Mouse (Mus musculus) intestine, embryonic 16.5 days (tissue): Measurements from ENCODE around the gene Gpr85. TPM values are rescaled to one million over a fixed set of nuclear protein-coding genes. Genes with fewer than 3 reads are reported as not detected.
A peak's percentile ranks its signal among the peaks of the same experiment; 100 is the strongest.
"Not testable (repeated sequence)": the region's sequence is repeated elsewhere in the genome, so short reads cannot be mapped to it uniquely, and the experiment has no call there.

Experiments used
- ATAC-seq: fragments of 200-750 bp; cut with Nextera tagmentation; 2 replicates; pipeline ENCODE4 v1.8.0; 2017; ENCODE audit warnings: moderate TSS enrichment, moderate library complexity
- H3K27ac ChIP-seq: fragments of 300-500 bp; sonication (generic); 2 replicates; pipeline ENCODE4 v1.5.1; 2014; ENCODE audit warnings: mild to moderate bottlenecking, low read length
- H3K27me3 ChIP-seq: fragments of 300-500 bp; sonication (generic); replicated peaks from 2 replicates; pipeline ENCODE4 v1.6.1; 2014; ENCODE audit warnings: low read length, control low read depth, mixed read lengths; ENCODE audit not compliant: control insufficient read depth, insufficient read depth
- H3K36me3 ChIP-seq: fragments of 300-500 bp; sonication (generic); 2 replicates; pipeline ENCODE4 v1.6.1; 2014; ENCODE audit warnings: low read length, control low read depth; ENCODE audit not compliant: control insufficient read depth, insufficient read depth
- H3K4me1 ChIP-seq: fragments of 300-500 bp; sonication (generic); 2 replicates; pipeline ENCODE4 v1.6.1; 2014; ENCODE audit warnings: low read length, control low read depth, mixed read lengths; ENCODE audit not compliant: control insufficient read depth, insufficient read depth
- H3K4me2 ChIP-seq: fragments of 300-500 bp; sonication (generic); 2 replicates; pipeline ENCODE4 v1.6.1; 2014; ENCODE audit warnings: low read depth, low read length, control low read depth
- H3K4me3 ChIP-seq: fragments of 300-500 bp; sonication (generic); 2 replicates; pipeline ENCODE4 v1.5.1; 2014; ENCODE audit warnings: mild to moderate bottlenecking, low read length
- H3K9ac ChIP-seq: fragments of 300-500 bp; sonication (generic); 2 replicates; pipeline ENCODE4 v1.6.1; 2014; ENCODE audit warnings: low read depth, low read length
- H3K9me3 ChIP-seq: fragments of 300-500 bp; sonication (generic); 2 replicates; pipeline ENCODE4 v1.6.1; 2016; ENCODE audit warnings: low read length, control low read depth; ENCODE audit not compliant: control insufficient read depth
- WGBS: fragments of 180-500 bp; shearing (Covaris S2); extraction: QIAGEN DNeasy Blood & Tissue Kit; methylation state at CpG from one replicate; pipeline ENCODE4 v1.1.7; 2014; 5-methylcytosine and 5-hydroxymethylcytosine counted together
- polyA plus RNA-seq: library from polyadenylated mRNA; unstranded; fragments of >200 nt; fragmentation: Nextera tagmentation; extraction: Ambion mirVana; gene quantifications from 2 replicates; pipeline ENCODE4 v1.2.1, GENCODE M21; 2015

Gene Gpr85
- polyA plus RNA-seq, 1 experiment from 2014 or later, result 3.9 TPM

DNA sequence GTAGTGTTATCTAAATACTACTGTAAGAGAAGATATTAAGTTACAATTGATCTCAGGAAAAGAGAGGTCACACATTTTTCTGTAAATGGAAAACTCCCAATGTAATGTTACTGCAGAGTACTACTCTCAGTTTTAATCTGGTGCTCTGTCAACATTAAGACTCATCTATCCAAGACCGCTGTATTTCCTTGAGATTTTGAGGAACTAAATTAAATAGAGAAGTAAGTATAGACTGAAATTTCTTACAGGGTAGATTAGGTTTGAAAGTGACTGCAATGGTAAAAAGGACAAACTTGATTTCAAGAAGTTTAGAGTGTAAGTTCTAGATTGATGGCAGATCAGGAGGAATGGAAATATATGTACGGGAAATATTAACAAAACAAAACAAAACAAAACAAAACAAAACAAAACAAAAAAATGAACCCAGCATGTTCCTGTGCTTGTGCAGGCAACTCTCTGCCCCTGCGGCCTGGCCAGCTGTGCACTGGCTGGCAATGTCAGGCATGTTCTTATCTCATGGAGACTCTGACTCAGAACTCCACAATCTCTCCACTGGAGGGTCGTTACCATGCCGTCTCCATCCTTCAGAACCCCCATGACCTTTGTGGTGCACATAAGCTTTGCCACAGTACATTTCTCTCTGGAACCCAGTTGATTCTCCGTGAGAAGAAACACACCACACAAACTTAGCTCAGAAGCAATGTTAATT is 20.3 kb upstream of the Gpr85 start:
- Histone ChIP-seq H3K4me1 (no peaks in the 10 kb centered on the region), H3K9ac (no peak overlapping the region), H3K27ac (no peak overlapping the region), H3K9me3 (no peaks in the 10 kb centered on the region), H3K4me2 (no peak overlapping the region), H3K27me3 (no peaks in the 10 kb centered on the region), H3K4me3 (no peak overlapping the region), H3K36me3 (no peaks in the 10 kb centered on the region)
- ATAC-seq, result no peak
- 71% methylated on average over 6 of the region's 6 CpGs for WGBS

DNA sequence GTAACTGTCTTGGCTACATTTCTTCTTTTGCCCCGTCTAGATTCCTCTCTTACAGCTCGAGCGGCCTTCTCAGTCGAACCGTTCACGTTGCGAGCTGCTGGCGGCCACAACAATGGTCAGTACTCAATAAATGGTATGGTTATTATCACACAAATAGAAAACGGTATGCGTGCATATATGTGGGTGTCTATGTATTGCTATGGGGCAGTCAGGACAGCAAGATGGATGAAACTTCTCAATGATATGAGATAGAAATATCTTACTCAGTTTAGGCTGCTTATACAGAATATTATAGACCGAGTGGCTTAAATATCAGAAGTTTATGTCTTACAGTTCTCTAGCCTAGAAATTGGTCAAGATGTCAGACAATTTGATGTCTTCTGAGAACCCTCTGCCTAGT is 14.5 kb upstream of the Gpr85 start:
- no peak for ATAC-seq
- no peaks in the 10 kb centered on the region for H3K4me1 ChIP-seq
- H3K27ac ChIP-seq, result no peak overlapping the region
- H3K36me3 ChIP-seq, result no peaks in the 10 kb centered on the region
- WGBS, result 37% methylated on average over 10 of the region's 11 CpGs
- H3K4me2 ChIP-seq, result no peak overlapping the region
- H3K4me3 ChIP-seq, result no peak overlapping the region
- H3K9me3 ChIP-seq, result no peaks in the 10 kb centered on the region
- H3K9ac ChIP-seq, result no peak overlapping the region
- no peaks in the 10 kb centered on the region for H3K27me3 ChIP-seq

DNA sequence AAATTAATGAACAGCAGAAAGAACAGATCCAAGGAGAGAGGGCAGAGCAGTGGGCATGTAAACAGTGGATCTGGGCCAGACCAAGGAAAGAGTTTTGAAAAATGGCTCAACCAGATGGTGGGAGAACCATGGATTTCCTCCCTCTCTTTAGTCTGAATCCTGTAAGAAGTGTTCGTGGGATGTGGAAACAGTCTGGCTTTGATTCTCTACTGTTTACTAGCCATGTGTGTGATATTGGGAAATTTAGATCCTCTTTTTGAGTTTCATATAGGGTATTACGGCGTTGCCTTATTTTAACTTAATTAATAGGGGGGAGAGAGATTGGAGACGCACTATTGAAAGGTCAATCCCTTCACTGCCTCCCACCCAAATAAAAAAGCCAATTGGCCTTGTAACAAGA is 13.5 kb upstream of the Gpr85 start:
- no peaks in the 10 kb centered on the region for H3K36me3 ChIP-seq

DNA sequence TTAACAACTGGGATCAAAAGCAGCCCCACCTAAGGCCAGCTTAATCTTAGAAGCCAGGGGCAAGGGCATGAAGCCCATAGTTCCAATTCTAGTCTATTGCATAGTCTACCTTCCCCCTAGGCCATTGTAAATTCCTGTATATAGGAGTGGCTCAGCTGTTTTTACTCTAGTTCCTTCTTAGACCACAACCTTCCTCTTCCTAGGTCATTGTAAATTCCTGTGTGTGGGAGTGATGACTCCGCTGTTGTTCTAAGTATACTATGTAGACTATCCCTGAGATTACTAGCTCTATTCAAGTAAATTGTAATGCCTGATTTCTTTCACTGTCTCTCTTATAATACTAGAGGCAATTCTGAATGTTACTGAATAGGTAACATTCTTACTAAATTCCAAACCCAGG is 6.3 kb upstream of the Gpr85 start:
- 94% methylated on average over 1 of the region's 1 CpGs for WGBS
- not testable (repeated sequence) for H3K4me1 ChIP-seq, H3K9me3 ChIP-seq, ATAC-seq, H3K4me3 ChIP-seq, H3K9ac ChIP-seq, H3K27ac ChIP-seq, H3K4me2 ChIP-seq, H3K27me3 ChIP-seq, H3K36me3 ChIP-seq

More for the DNA sequence above, 13.5 kb upstream of the Gpr85 start:
- Histone ChIP-seq H3K9me3 (no peaks in the 10 kb centered on the region), H3K4me1 (no peaks in the 10 kb centered on the region), H3K27me3 (no peaks in the 10 kb centered on the region), H3K4me3 (no peak overlapping the region), H3K27ac (no peak overlapping the region), H3K4me2 (no peak overlapping the region), H3K9ac (no peak overlapping the region)
- no peak for ATAC-seq
- 86% methylated on average over 4 of the region's 4 CpGs for WGBS

DNA sequence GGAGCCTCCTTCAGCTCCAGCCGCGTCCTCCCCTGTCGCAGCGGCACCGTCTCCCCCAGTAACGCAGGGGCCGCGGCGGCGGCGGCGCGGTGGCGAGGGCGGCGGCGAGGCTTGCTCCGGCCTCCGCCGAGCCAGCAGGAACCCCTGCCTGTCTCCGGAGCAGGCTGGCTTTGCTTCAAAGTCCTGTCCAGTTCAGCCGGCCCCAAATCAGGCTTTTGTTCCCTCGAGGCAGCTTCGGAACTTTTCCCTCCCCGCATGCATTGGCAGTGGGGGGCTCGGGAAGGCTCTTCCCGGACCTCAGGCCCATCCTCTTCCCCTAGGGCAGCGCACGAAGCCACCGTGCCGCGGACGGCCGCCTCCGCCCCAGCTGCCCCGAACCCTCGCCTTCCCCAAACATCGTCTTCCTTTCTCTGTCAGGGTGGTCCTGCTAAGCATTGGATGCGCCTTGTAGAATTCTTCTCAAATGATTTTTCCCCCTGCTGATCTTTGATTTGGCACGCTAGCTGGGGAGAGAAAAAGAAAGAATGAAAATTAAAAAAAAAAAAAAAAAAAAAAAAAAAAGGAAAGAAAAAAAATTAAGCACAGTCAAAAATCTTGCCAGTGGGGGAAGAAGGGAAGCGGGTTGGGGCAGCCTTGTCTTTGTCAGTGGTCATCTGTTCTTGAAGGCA is 931 bp downstream of the Gpr85 start:
- Histone ChIP-seq H3K9me3 (no peaks in the 10 kb centered on the region), H3K4me2 (peak overlapping the region; percentile 95), H3K27me3 (no peaks in the 10 kb centered on the region), H3K4me3 (peak overlapping the region; percentile 69), H3K36me3 (no peaks in the 10 kb centered on the region), H3K9ac (peak overlapping the region; percentile 89), H3K4me1 (no peaks in the 10 kb centered on the region), H3K27ac (peak overlapping the region; percentile 86)
- WGBS, result under 1% methylated on average over 41 of the region's 41 CpGs
- peak; percentile 92 for ATAC-seq

DNA sequence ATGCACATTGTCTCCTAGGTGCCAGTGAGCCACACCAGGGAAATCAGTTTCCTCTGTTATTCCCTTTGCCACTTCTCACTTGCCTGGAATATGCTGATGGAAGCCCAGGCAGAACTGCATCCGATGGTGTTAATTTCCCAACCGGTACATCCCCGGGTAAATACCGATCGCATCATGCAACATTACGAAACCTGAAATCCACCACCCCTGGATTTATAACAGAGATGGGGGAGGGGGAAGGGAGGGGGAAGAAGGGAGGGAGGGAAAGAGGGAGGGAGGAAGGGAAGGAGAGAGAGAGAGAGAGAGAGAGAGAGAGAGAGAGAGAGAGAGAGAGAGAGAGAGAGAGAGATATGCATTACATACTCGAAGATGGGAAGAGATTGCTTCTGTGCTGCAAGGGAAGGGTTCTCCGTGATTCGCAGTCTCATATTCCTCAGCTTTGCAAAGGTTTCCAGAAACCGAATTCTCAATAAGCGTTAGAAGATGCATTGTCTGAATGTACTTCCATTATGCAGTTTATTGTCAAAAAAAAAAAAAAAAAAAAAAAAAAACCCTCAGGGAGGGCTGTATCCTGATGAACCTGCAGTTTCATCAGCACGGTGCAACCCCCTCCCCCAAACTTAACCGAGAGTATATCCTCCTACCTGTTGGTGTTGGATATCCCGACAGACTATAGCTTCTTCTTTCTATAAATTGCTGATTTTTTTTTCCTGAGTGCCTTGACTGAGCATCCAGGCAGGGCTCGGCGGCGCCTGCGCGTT is 1.6 kb downstream of the Gpr85 start:
- Histone ChIP-seq H3K9ac (peak overlapping the region; percentile 89), H3K36me3 (no peaks in the 10 kb centered on the region), H3K4me3 (peak overlapping the region; percentile 69), H3K9me3 (no peaks in the 10 kb centered on the region), H3K4me1 (no peaks in the 10 kb centered on the region), H3K27me3 (no peaks in the 10 kb centered on the region), H3K27ac (peak overlapping the region; percentile 86), H3K4me2 (peak overlapping the region; percentile 95)
- 2% methylated on average over 19 of the region's 19 CpGs for WGBS
- peak; percentile 41 for ATAC-seq

DNA sequence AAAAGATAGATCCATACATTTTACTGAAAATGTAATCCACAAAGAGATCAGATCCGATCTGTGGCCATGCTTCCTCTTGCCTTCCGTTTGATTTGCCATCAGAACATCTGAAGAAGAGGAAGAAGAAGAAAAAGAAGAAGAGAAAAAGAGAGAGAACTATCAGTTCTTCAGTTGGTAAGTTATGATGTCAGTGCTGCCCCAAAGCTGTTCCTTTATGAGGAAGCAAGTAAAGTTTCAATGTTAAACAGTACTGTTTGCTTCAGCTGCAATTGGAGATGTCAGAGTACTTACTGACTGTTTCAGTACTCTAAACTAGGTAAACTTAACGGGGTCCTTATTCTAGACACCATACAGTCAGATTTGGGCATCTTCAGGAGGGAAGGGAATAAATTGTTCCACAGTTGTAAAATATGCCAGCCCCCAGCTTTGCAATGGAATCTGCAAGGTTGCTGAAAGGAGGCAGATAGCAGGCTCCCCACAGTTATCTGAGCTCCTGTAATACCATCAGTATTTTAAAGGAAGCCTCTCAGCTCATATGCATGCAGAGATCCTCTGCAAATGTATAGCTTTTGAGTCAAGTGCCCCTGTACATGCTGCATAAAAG is 2.7 kb downstream of the Gpr85 start:
- Histone ChIP-seq H3K36me3 (no peaks in the 10 kb centered on the region), H3K27me3 (no peaks in the 10 kb centered on the region), H3K9me3 (no peaks in the 10 kb centered on the region), H3K9ac (no peak overlapping the region), H3K4me2 (no peak overlapping the region), H3K27ac (no peak overlapping the region), H3K4me3 (no peak overlapping the region), H3K4me1 (no peaks in the 10 kb centered on the region)
- 74% methylated on average over 3 of the region's 3 CpGs for WGBS
- no peak for ATAC-seq

DNA sequence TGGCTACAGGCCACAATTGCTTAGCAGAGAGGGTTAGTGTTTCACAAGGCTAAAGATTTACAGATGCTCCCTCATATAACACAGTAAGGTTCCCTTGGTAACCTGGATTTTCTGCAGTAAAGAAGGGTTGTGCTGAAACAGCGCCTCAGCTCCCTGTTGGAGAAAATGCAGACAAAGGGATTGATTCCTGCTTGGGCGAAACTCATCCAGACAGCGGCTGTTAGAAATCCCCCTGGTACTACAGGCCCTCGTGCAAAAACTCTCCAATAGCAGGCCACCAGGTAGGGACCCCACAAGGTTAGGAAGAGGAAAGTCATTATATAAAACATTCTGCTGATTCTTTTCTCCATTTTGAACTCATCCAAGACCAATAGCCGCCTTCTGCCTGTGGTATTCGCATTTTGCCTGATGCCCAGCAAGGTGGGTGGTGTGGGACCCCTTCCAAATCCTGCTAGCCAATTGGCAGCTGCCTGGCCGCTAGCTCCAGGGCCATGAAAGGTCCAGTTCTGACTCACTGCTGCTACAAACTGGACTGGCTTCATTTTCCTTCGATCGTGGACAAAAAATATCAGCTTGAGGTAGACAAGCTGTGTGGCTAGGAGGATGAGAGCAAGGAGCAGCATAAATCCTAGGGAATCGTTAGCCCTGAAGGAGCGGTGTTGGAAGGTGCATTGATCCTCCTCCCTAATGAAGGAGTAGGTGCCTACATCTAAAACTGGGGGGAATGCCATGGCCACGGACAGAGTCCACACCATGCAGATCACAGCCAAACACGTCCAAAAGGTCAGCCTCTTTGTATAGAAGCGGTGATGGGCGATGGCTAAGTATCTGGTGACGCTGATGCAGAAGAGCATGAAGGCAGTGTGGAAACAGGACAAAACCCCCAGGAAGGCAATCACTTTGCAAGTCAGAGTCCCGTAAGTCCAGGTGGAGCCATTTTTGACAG is 3.7 kb downstream of the Gpr85 start:
- no peaks in the 10 kb centered on the region for H3K4me1 ChIP-seq
- H3K36me3 ChIP-seq, result no peaks in the 10 kb centered on the region
- no peak overlapping the region for H3K27ac ChIP-seq
- ATAC-seq, result no peak
- 66% methylated on average over 17 of the region's 17 CpGs for WGBS
- H3K9ac ChIP-seq, result no peak overlapping the region
- H3K9me3 ChIP-seq, result no peaks in the 10 kb centered on the region
- H3K4me3 ChIP-seq, result no peak overlapping the region
- H3K27me3 ChIP-seq, result no peaks in the 10 kb centered on the region
- no peak overlapping the region for H3K4me2 ChIP-seq
